Comparison of ENCODE assay signal across 10 mouse cellular contexts in the genomic region with DNA sequence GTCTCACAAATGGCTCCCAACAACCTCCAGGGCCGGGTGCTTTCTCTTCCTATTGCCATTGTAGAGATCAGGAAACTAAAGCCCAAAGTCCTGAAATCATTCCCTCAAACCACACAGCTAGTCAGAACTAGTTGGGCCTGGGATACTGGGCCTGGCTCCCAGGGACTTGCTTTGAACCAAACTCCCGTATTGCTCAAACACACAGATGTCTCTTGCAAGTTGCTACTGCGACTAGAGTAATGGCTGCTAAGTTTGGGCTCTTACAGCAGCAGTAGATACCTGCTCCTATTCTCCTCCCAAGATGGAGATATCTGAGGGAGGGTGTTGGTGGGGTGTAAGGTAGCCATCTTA. TPM values are rescaled to one million over a fixed set of nuclear protein-coding genes. Genes with fewer than 3 reads are reported as not detected.
DNase-seq lines count a peak whose midpoint lies in the region; ATAC-seq lines count a peak whose summit lies in the region.
"Had no signal": no experiment of that assay in that cellular context is flagged by ENCODE, and none has a peak within 500 bp of the region (broad histone marks: within the 10 kb centered on the region; RNA-seq: fewer than 3 reads in every experiment).

No protein-coding gene starts in this region.

- peaks cover 25 to 40% of the 10 kb centered on the region in 2 experiments for H3K4me1 ChIP-seq in heart, embryonic 14.5 days (ENCODE audit: control insufficient read depth in 2 of 2, insufficient read depth in 2 of 2, low read length in 2 of 2)
- 0 out of 2 replicates have a peak, but pooled peaks cover 5% of the 10 kb centered on the region for H3K4me1 ChIP-seq in neural tube, embryonic 13.5 days (replicated peaks)
- H3K4me1 ChIP-seq in intestine, embryonic 16.5 days (ENCODE audit: control insufficient read depth, insufficient read depth, low read length): peaks cover 14% of the 10 kb centered on the region

- H3K4me3 ChIP-seq in heart, embryonic 14.5 days (ENCODE audit: control insufficient read depth in 1 of 2, insufficient read depth in 1 of 2, low read depth in 1 of 2, low read length in 2 of 2): no peak overlapping the region
- no peak overlapping the region for H3K4me3 ChIP-seq in neural tube, embryonic 13.5 days
- H3K4me3 ChIP-seq in intestine, embryonic 16.5 days (ENCODE audit: low read length): no peak overlapping the region

- 73% methylated on average over 3 of the region's 3 CpGs for WGBS in heart, embryonic 14.5 days
- 89% methylated on average over 3 of the region's 3 CpGs for WGBS in neural tube, embryonic 13.5 days
- 76% methylated on average over 3 of the region's 3 CpGs for WGBS in intestine, embryonic 16.5 days

- DNase-seq in heart, adult 8-10 months (ENCODE audit: low spot score): no peak
- DNase-seq in neural tube, embryonic 10.5 days (ENCODE audit: extremely low spot score, low spot score): no peak
- no peak for DNase-seq in frontal cortex, adult 2 months (ENCODE audit: extremely low spot score in 1 of 2, low spot score in 1 of 2)
- DNase-seq in retina, embryonic 14.5 days (ENCODE audit: low spot score): no peak
- DNase-seq in layer of hippocampus, postnatal 14 days (ENCODE audit: low spot score in 2 of 2): no peak
- DNase-seq: midbrain, embryonic 14.5 days; right cerebral cortex, adult 18-20 months had no signal

- no peaks in the 10 kb centered on the region for H3K27me3 ChIP-seq in heart, embryonic 14.5 days (ENCODE audit: control insufficient read depth, insufficient read depth, low read length)
- H3K27me3 ChIP-seq in neural tube, embryonic 13.5 days: no peaks in the 10 kb centered on the region
- H3K27me3 ChIP-seq in intestine, embryonic 16.5 days (replicated peaks; ENCODE audit: control insufficient read depth, insufficient read depth, low read length): no peaks in the 10 kb centered on the region

- peaks cover 36% of the 10 kb centered on the region for H3K36me3 ChIP-seq in heart, embryonic 14.5 days (ENCODE audit: control insufficient read depth, insufficient read depth, low read length)
- no peaks in the 10 kb centered on the region for H3K36me3 ChIP-seq in neural tube, embryonic 13.5 days
- no peaks in the 10 kb centered on the region for H3K36me3 ChIP-seq in intestine, embryonic 16.5 days (ENCODE audit: control insufficient read depth, insufficient read depth, low read length)

- no peaks in the 10 kb centered on the region for H3K9me3 ChIP-seq in heart, embryonic 14.5 days (ENCODE audit: control insufficient read depth, low read length)
- H3K9me3 ChIP-seq in neural tube, embryonic 13.5 days: no peaks in the 10 kb centered on the region
- no peaks in the 10 kb centered on the region for H3K9me3 ChIP-seq in intestine, embryonic 16.5 days (ENCODE audit: control insufficient read depth, low read length)

- no peak overlapping the region for H3K9ac ChIP-seq in heart, embryonic 14.5 days (ENCODE audit: low read length)
- H3K9ac ChIP-seq in neural tube, embryonic 13.5 days: no peak overlapping the region
- H3K9ac ChIP-seq in intestine, embryonic 16.5 days (ENCODE audit: low read depth, low read length): no peak overlapping the region; the same call in 1 of the 2 replicates

- peak overlapping the region; percentile 37 to 78 for H3K27ac ChIP-seq in heart, embryonic 14.5 days (replicated peaks in 1 of 2; ENCODE audit: control insufficient read depth in 1 of 2, insufficient read depth in 1 of 2, low read depth in 2 of 2, low read length in 2 of 2)
- 0 out of 2 replicates have a peak overlapping the region, but pooled peaks have one; percentile 38 for H3K27ac ChIP-seq in neural tube, embryonic 13.5 days (replicated peaks)
- peak overlapping the region; percentile 71 for H3K27ac ChIP-seq in intestine, embryonic 16.5 days (ENCODE audit: low read length)

- no peak for ATAC-seq in heart, embryonic 14.5 days (ENCODE audit: insufficient number of reproducible peaks, insufficient read depth, low FRiP score, low read depth)
- ATAC-seq in neural tube, embryonic 13.5 days (ENCODE audit: low read depth): no peak
- ATAC-seq in intestine, embryonic 16.5 days: no peak

- H3K4me2 ChIP-seq in heart, embryonic 14.5 days (ENCODE audit: low read length): 0 out of 2 replicates have a peak overlapping the region, but pooled peaks have one; percentile 4
- H3K4me2 ChIP-seq in neural tube, embryonic 13.5 days: no peak overlapping the region
- no peak overlapping the region for H3K4me2 ChIP-seq in intestine, embryonic 16.5 days (ENCODE audit: low read depth, low read length)

RNA-seq across cellular contexts. Expression of gene Eng, which starts 9.0 kb away (rescaled TPM):
- polyA plus RNA-seq in heart, embryonic 14.5 days (2014; fragmentation: Nextera tagmentation; extraction: Ambion mirVana): 146 and 148 TPM in 2 replicates
- 100 to 1,000 TPM; 111 to 143 (median 126) TPM for total RNA-seq in heart, adult 8-10 months (2022)
- polyA plus RNA-seq in neural tube, embryonic 13.5 days (2015; fragmentation: Nextera tagmentation; extraction: Ambion mirVana): 28.4 and 31.5 TPM in 2 replicates
- polyA plus RNA-seq in intestine, embryonic 16.5 days (2015; fragmentation: Nextera tagmentation; extraction: Ambion mirVana): 66.8 and 70.3 TPM in 2 replicates
- polyA plus RNA-seq in frontal cortex, adult 2 months (2012; rRNA removed): 34.7 and 37.7 TPM in 2 replicates
- 10 to 100 TPM; 27.0 to 28.8 TPM for total RNA-seq in layer of hippocampus, postnatal 14 days (2021)

RNA-seq across cellular contexts. Expression of gene Ak1, which starts 33.8 kb away (rescaled TPM):
- polyA plus RNA-seq in heart, embryonic 14.5 days (2014; fragmentation: Nextera tagmentation; extraction: Ambion mirVana): 336 and 355 TPM in 2 replicates
- total RNA-seq in heart, adult 8-10 months (2022): 100 to 1,000 TPM; 656 to 809 (median 697) TPM
- 74.2 and 75.4 TPM in 2 replicates for polyA plus RNA-seq in neural tube, embryonic 13.5 days (2015; fragmentation: Nextera tagmentation; extraction: Ambion mirVana)
- 15.3 and 18.6 TPM in 2 replicates for polyA plus RNA-seq in intestine, embryonic 16.5 days (2015; fragmentation: Nextera tagmentation; extraction: Ambion mirVana)
- 151 and 154 TPM in 2 replicates for polyA plus RNA-seq in frontal cortex, adult 2 months (2012; rRNA removed)
- 100 to 1,000 TPM; 124 to 125 TPM for total RNA-seq in layer of hippocampus, postnatal 14 days (2021)

RNA-seq across cellular contexts. Expression of gene Fpgs, which starts 48.6 kb away (rescaled TPM):
- 12.1 and 12.2 TPM in 2 replicates for polyA plus RNA-seq in heart, embryonic 14.5 days (2014; fragmentation: Nextera tagmentation; extraction: Ambion mirVana)
- 1 to 10 TPM; 5.5 to 6.0 (median 5.8) TPM for total RNA-seq in heart, adult 8-10 months (2022)
- polyA plus RNA-seq in neural tube, embryonic 13.5 days (2015; fragmentation: Nextera tagmentation; extraction: Ambion mirVana): 14.3 and 14.7 TPM in 2 replicates
- polyA plus RNA-seq in intestine, embryonic 16.5 days (2015; fragmentation: Nextera tagmentation; extraction: Ambion mirVana): 29.8 and 32.0 TPM in 2 replicates
- polyA plus RNA-seq in frontal cortex, adult 2 months (2012; rRNA removed): 16.8 and 24.8 TPM in 2 replicates
- total RNA-seq in layer of hippocampus, postnatal 14 days (2021): 10 to 100 TPM; 11.6 to 13.0 TPM

RNA-seq across cellular contexts. Expression of gene St6galnac6, which starts 55.9 kb away (rescaled TPM):
- polyA plus RNA-seq in heart, embryonic 14.5 days (2014; fragmentation: Nextera tagmentation; extraction: Ambion mirVana): 11.0 and 12.2 TPM in 2 replicates
- 100 to 1,000 TPM; 102 to 131 (median 114) TPM for total RNA-seq in heart, adult 8-10 months (2022)
- polyA plus RNA-seq in neural tube, embryonic 13.5 days (2015; fragmentation: Nextera tagmentation; extraction: Ambion mirVana): 9.4 and 11.0 TPM in 2 replicates
- 12.3 and 15.2 TPM in 2 replicates for polyA plus RNA-seq in intestine, embryonic 16.5 days (2015; fragmentation: Nextera tagmentation; extraction: Ambion mirVana)
- 98.8 and 112 TPM in 2 replicates for polyA plus RNA-seq in frontal cortex, adult 2 months (2012; rRNA removed)
- total RNA-seq in layer of hippocampus, postnatal 14 days (2021): 100 to 1,000 TPM in 1 of 2 experiments, 10 to 100 TPM in 1; 99.0 to 106 TPM

RNA-seq across cellular contexts. Expression of gene Cdk9, which starts 57.5 kb away (rescaled TPM):
- 44.5 and 45.3 TPM in 2 replicates for polyA plus RNA-seq in heart, embryonic 14.5 days (2014; fragmentation: Nextera tagmentation; extraction: Ambion mirVana)
- 10 to 100 TPM; 23.3 to 27.1 (median 25.7) TPM for total RNA-seq in heart, adult 8-10 months (2022)
- 72.2 and 74.6 TPM in 2 replicates for polyA plus RNA-seq in neural tube, embryonic 13.5 days (2015; fragmentation: Nextera tagmentation; extraction: Ambion mirVana)
- polyA plus RNA-seq in intestine, embryonic 16.5 days (2015; fragmentation: Nextera tagmentation; extraction: Ambion mirVana): 83.4 and 86.0 TPM in 2 replicates
- 250 and 268 TPM in 2 replicates for polyA plus RNA-seq in frontal cortex, adult 2 months (2012; rRNA removed)
- 10 to 100 TPM; 88.8 to 91.1 TPM for total RNA-seq in layer of hippocampus, postnatal 14 days (2021)
